Mouse (Mus musculus) 3T3-L1 (cell line): Measurements from ENCODE around the gene Celf2.

Experiments
- DNase-seq: peaks from one replicate; pipeline ENCODE4 v3.0.0-alpha.2; 2015; ENCODE audit warnings: low read depth, low spot score

Celf2 gene

GRCm38 (mm10) chr2:7207691-7208504 is 301.5 kb downstream of the Celf2 start:
- DNase-seq = no peak

GRCm38 (mm10) chr2:7193413-7193812 is 315.9 kb downstream of the Celf2 start:
- no peak for DNase-seq

GRCm38 (mm10) chr2:7179186-7179585 is 330.2 kb downstream of the Celf2 start:
- DNase-seq = no peak

- no peak for DNase-seq
Measured at GRCm38 (mm10) chr2:7173271-7174064, 335.9 kb downstream of the Celf2 start.

- DNase-seq = no peak
Measured at GRCm38 (mm10) chr2:7171087-7171696, 338.2 kb downstream of the Celf2 start.

GRCm38 (mm10) chr2:7165786-7166185 is 343.6 kb downstream of the Celf2 start:
- DNase-seq = no peak

- DNase-seq = peak; percentile 21
Measured at GRCm38 (mm10) chr2:7160108-7160507, 349.3 kb downstream of the Celf2 start.

- no peak for DNase-seq
Measured at GRCm38 (mm10) chr2:7147303-7147702, 362.1 kb downstream of the Celf2 start.

- DNase-seq = no peak
Measured at GRCm38 (mm10) chr2:7145541-7146043, 363.8 kb downstream of the Celf2 start.

GRCm38 (mm10) chr2:7144871-7145270 is 364.5 kb downstream of the Celf2 start:
- DNase-seq = no peak

GRCm38 (mm10) chr2:7123366-7123765 is 386.0 kb downstream of the Celf2 start:
- no peak for DNase-seq

GRCm38 (mm10) chr2:7115801-7116200 is 393.6 kb downstream of the Celf2 start:
- DNase-seq = peak; percentile 82

GRCm38 (mm10) chr2:7115161-7115560 is 394.2 kb downstream of the Celf2 start:
- peak; percentile 63 for DNase-seq

GRCm38 (mm10) chr2:7113738-7114137 is 395.6 kb downstream of the Celf2 start:
- no peak for DNase-seq

GRCm38 (mm10) chr2:7112156-7112813 is 397.1 kb downstream of the Celf2 start:
- DNase-seq = no peak

GRCm38 (mm10) chr2:7093414-7093813 is 415.9 kb downstream of the Celf2 start:
- DNase-seq = no peak

- no peak for DNase-seq
Measured at GRCm38 (mm10) chr2:7092641-7093040, 416.7 kb downstream of the Celf2 start.

- peak; percentile 74 for DNase-seq
Measured at GRCm38 (mm10) chr2:7090496-7090895, 418.9 kb downstream of the Celf2 start.

- peak; percentile 93 for DNase-seq
Measured at GRCm38 (mm10) chr2:7089069-7089834, 420.1 kb downstream of the Celf2 start.

- no peak for DNase-seq
Measured at GRCm38 (mm10) chr2:7088536-7088935, 420.8 kb downstream of the Celf2 start.

GRCm38 (mm10) chr2:7087480-7087879 is 421.9 kb downstream of the Celf2 start:
- DNase-seq = no peak
